In genomic region chr10:13808291-13808690, GRCm38 (mm10) we compare ENCODE assay signal across 23 mouse cellular contexts.
DNase-seq lines count a peak whose midpoint lies in the region; ATAC-seq and TF ChIP-seq lines count a peak whose summit lies in the region.
"Had no signal": no experiment of that assay in that cellular context is flagged by ENCODE, and none has a peak within 500 bp of the region (broad histone marks: within the 10 kb centered on the region; RNA-seq: fewer than 3 reads in every experiment).

No protein-coding gene starts in this region.

- no peaks in the 10 kb centered on the region for H3K9me3 ChIP-seq in heart, postnatal 0 days (replicated peaks; ENCODE audit: control insufficient read depth, low read length)
- no peaks in the 10 kb centered on the region for H3K9me3 ChIP-seq in hindbrain, embryonic 14.5 days (ENCODE audit: control insufficient read depth, low read length)
- H3K9me3 ChIP-seq: embryonic facial prominence, embryonic 10.5 days; forebrain, embryonic 12.5 days; heart, embryonic 15.5 days; hindbrain, embryonic 12.5 days; megakaryocyte, embryonic 14.5 days had no signal

- TF ChIP-seq CTCF in heart, postnatal 0 days (IDR thresholded peaks at IDR 0.05; ENCODE audit: low read depth), result no peak

- H3K4me2 ChIP-seq in heart, postnatal 0 days (ENCODE audit: low read depth, low read length), result no peak overlapping the region
- no peak overlapping the region for H3K4me2 ChIP-seq in hindbrain, embryonic 14.5 days (replicated peaks)
- H3K4me2 ChIP-seq: forebrain, embryonic 12.5 days; heart, embryonic 15.5 days; hindbrain, embryonic 12.5 days; liver, embryonic 11.5 days had no signal

- intact Hi-C loops in heart, postnatal 25 days (cut with DNase I), result no loop called here

- no peak overlapping the region for H3K27ac ChIP-seq in heart, postnatal 0 days (ENCODE audit: low read depth)
- H3K27ac ChIP-seq in hindbrain, embryonic 14.5 days, result no peak overlapping the region
- H3K27ac ChIP-seq: embryonic facial prominence, embryonic 10.5 days; forebrain, embryonic 12.5 days; heart, embryonic 15.5 days; hindbrain, embryonic 12.5 days; left cerebral cortex, adult 2 months had no signal

- peak; percentile 15; the same call in 1 of the 2 replicates for TF ChIP-seq EP300 in heart, postnatal 0 days (IDR thresholded peaks at IDR 0.05; ENCODE audit: low read depth)

- 60% methylated on average over 1 of the region's 1 CpGs for WGBS in heart, postnatal 0 days
- 94% methylated on average over 1 of the region's 1 CpGs for WGBS in hindbrain, embryonic 14.5 days

- no peak for DNase-seq in cerebellum, postnatal 4 days (ENCODE audit: low spot score in 2 of 2)
- DNase-seq in heart, adult 9 months (ENCODE audit: low spot score in 2 of 2), result peak; percentile 33 to 34
- DNase-seq in heart, postnatal 25 days (ENCODE audit: low spot score), result no peak
- peak; percentile 73 to 79 for DNase-seq in cerebellum, postnatal 10 days
- no peak for DNase-seq in heart, postnatal 0 days (ENCODE audit: low spot score)
- DNase-seq in hindbrain, embryonic 14.5 days (ENCODE audit: low spot score), result no peak
- no peak for DNase-seq in adrenal gland, postnatal 25 days
- DNase-seq: adrenal gland, adult 2 months; kidney, adult 8-10 months; kidney, postnatal 14 days; lung, adult 18-20 months; lung, postnatal 14 days; midbrain, embryonic 14.5 days; thymus, postnatal 4 days had no signal

- no peaks in the 10 kb centered on the region for H3K36me3 ChIP-seq in heart, postnatal 0 days (replicated peaks; ENCODE audit: control insufficient read depth, insufficient read depth, low read length)
- H3K36me3 ChIP-seq in hindbrain, embryonic 14.5 days (replicated peaks; ENCODE audit: control insufficient read depth, insufficient read depth), result no peaks in the 10 kb centered on the region
- H3K36me3 ChIP-seq: embryonic facial prominence, embryonic 10.5 days; forebrain, embryonic 12.5 days; heart, embryonic 15.5 days; hindbrain, embryonic 12.5 days had no signal

- no peak overlapping the region for H3K9ac ChIP-seq in heart, postnatal 0 days (replicated peaks; ENCODE audit: low read depth, low read length)
- no peak overlapping the region for H3K9ac ChIP-seq in hindbrain, embryonic 14.5 days
- H3K9ac ChIP-seq: forebrain, embryonic 12.5 days; heart, embryonic 15.5 days; hindbrain, embryonic 12.5 days had no signal

- H3K4me1 ChIP-seq in heart, postnatal 0 days (ENCODE audit: control insufficient read depth, insufficient read depth), result no peaks in the 10 kb centered on the region; the same call in 1 of the 2 replicates
- no peaks in the 10 kb centered on the region for H3K4me1 ChIP-seq in hindbrain, embryonic 14.5 days (replicated peaks; ENCODE audit: control insufficient read depth, insufficient read depth, low read length)
- H3K4me1 ChIP-seq: embryonic facial prominence, embryonic 10.5 days; forebrain, embryonic 12.5 days; hindbrain, embryonic 12.5 days; megakaryocyte, embryonic 14.5 days had no signal

- H3K4me3 ChIP-seq in heart, postnatal 0 days (ENCODE audit: low read depth, low read length), result no peak overlapping the region
- no peak overlapping the region for H3K4me3 ChIP-seq in hindbrain, embryonic 14.5 days (replicated peaks; ENCODE audit: low read length)
- H3K4me3 ChIP-seq: embryonic facial prominence, embryonic 10.5 days; forebrain, embryonic 12.5 days; heart, embryonic 15.5 days; hindbrain, embryonic 12.5 days; left cerebral cortex, adult 2 months; megakaryocyte, embryonic 14.5 days had no signal

- no peaks in the 10 kb centered on the region for H3K27me3 ChIP-seq in heart, postnatal 0 days (ENCODE audit: control insufficient read depth, insufficient read depth, low read length)
- H3K27me3 ChIP-seq in hindbrain, embryonic 14.5 days (ENCODE audit: control insufficient read depth, insufficient read depth, low read length), result no peaks in the 10 kb centered on the region
- H3K27me3 ChIP-seq: forebrain, embryonic 12.5 days; heart, embryonic 15.5 days; hindbrain, embryonic 12.5 days; megakaryocyte, embryonic 14.5 days had no signal

- ATAC-seq in cerebellum, adult (ENCODE audit: insufficient number of reproducible peaks, low FRiP score, low TSS enrichment), result peak; percentile 96
- no peak for ATAC-seq in heart, postnatal 0 days (ENCODE audit: insufficient read depth, low read depth)
- ATAC-seq in hindbrain, embryonic 14.5 days (ENCODE audit: low FRiP score), result no peak
- ATAC-seq: inflammation-experienced regulatory T-cells, adult 6 months had no signal

Comparison
In these comparisons a context has a peak if more than half of its experiments do, and no peak if none do; other contexts are left out.
1. DNase-seq: peak in heart, adult 9 months (2 of 2) and cerebellum, postnatal 10 days (2 of 2); none in cerebellum, postnatal 4 days (0 of 2), heart, postnatal 25 days (single experiment), heart, postnatal 0 days (single experiment), hindbrain, embryonic 14.5 days (single experiment) and adrenal gland, postnatal 25 days (single experiment).